Mouse (Mus musculus) liver, embryonic 14.5 days (tissue): ENCODE measurements at regions not wholly inside any gene's neighbourhood (a gene's known extent, or its start where the extent isn't known, plus 50 kb on each side); places are given as distances from the start of the nearest gene placed in this dataset.
A peak's percentile ranks its signal among the peaks of the same experiment; 100 is the strongest.
"Not testable (repeated sequence)": the region's sequence is repeated elsewhere in the genome, so short reads cannot be mapped to it uniquely, and the experiment has no call there.

Experiments
- ATAC-seq: fragments of 200-750 bp; cut with Nextera tagmentation; 2 replicates; pipeline ENCODE4 v1.8.0; 2017; ENCODE audit warnings: moderate number of reproducible peaks, mild to moderate bottlenecking, moderate library complexity; ENCODE audit not compliant: insufficient read depth
- DNase-seq, 3 experiments: peaks; one replicate each; pipeline ENCODE4 v3.0.0-alpha.2; 2012 to 2013; ENCODE audit warnings: low read depth in 3 of 3, low spot score in 3 of 3
- H3K27ac ChIP-seq: fragments of 300-500 bp; sonication (generic); 2 replicates; pipeline ENCODE4 v1.5.1; 2014; ENCODE audit warnings: moderate library complexity, mild to moderate bottlenecking, control low read depth, inconsistent platforms
- H3K27me3 ChIP-seq: fragments of 300-500 bp; sonication (generic); 2 replicates; pipeline ENCODE4 v1.6.1; 2014; ENCODE audit warnings: mild to moderate bottlenecking, low read length, moderate library complexity; ENCODE audit not compliant: control insufficient read depth, insufficient read depth
- H3K36me3 ChIP-seq: fragments of 300-500 bp; sonication (generic); replicated peaks from 2 replicates; pipeline ENCODE4 v1.6.1; 2014; ENCODE audit warnings: low read depth; ENCODE audit not compliant: control insufficient read depth, insufficient read depth
- H3K4me1 ChIP-seq, 2 experiments: fragments of 200-500 bp in 1 of 2; fragments of 300-500 bp in 1 of 2; sonication (generic) in 1 of 2; replicated peaks; 2 replicates each; pipeline ENCODE4 v1.6.1; 2012 to 2014; ENCODE audit warnings: antibody characterized with exemption in 1 of 2, inconsistent platforms in 1 of 2, low read length in 1 of 2; ENCODE audit not compliant: control insufficient read depth in 2 of 2, insufficient read depth in 2 of 2
- H3K4me2 ChIP-seq: fragments of 300-500 bp; sonication (generic); 2 replicates; pipeline ENCODE4 v1.6.1; 2014; ENCODE audit warnings: low read depth, mild to moderate bottlenecking, control low read depth, moderate library complexity
- H3K4me3 ChIP-seq, 2 experiments: fragments of 200-500 bp in 1 of 2; fragments of 300-500 bp in 1 of 2; sonication (generic) in 1 of 2; 2 replicates each; pipeline ENCODE4 v1.5.1; 2012 to 2014; ENCODE audit warnings: low read depth in 2 of 2, low read length in 2 of 2, mild to moderate bottlenecking in 2 of 2, control low read depth in 1 of 2, inconsistent platforms in 1 of 2, moderate library complexity in 1 of 2; ENCODE audit not compliant: insufficient read depth in 1 of 2
- H3K9ac ChIP-seq: fragments of 300-500 bp; sonication (generic); replicated peaks from 2 replicates; pipeline ENCODE4 v1.6.1; 2014; ENCODE audit warnings: mild to moderate bottlenecking, control low read depth, moderate library complexity
- H3K9me3 ChIP-seq: fragments of 300-500 bp; sonication (generic); 2 replicates; pipeline ENCODE4 v1.6.1; 2016; ENCODE audit warnings: low read length, mixed read lengths; ENCODE audit not compliant: control insufficient read depth
- CTCF ChIP-seq: IDR thresholded peaks from 2 replicates; pipeline ENCODE4 v1.5.1; 2016; ENCODE audit warnings: antibody characterized with exemption, low read depth, control low read depth
- EP300 ChIP-seq: IDR thresholded peaks from 2 replicates; pipeline ENCODE4 v1.6.1; 2016; ENCODE audit warnings: antibody characterized with exemption, low read depth
- WGBS: fragments of 180-500 bp; shearing (Covaris S2); extraction: QIAGEN DNeasy Blood & Tissue Kit; methylation state at CpG from one replicate; pipeline ENCODE4 v1.1.7; 2014; ENCODE audit not compliant: insufficient replicate concordance; 5-methylcytosine and 5-hydroxymethylcytosine counted together

- Histone ChIP-seq H3K4me1 (no peaks in the 10 kb centered on the region), H3K27ac (no peak overlapping the region), H3K4me3 (no peak overlapping the region), H3K9ac (no peak overlapping the region), H3K27me3 (no peaks in the 10 kb centered on the region), H3K4me2 (no peak overlapping the region), H3K36me3 (no peaks in the 10 kb centered on the region), H3K9me3 (no peaks in the 10 kb centered on the region)
- DNase-seq: no peak
- WGBS: 47% methylated on average over 5 of the region's 5 CpGs
- no peak for TF ChIP-seq EP300
- TF ChIP-seq CTCF: no peak
- no peak for ATAC-seq
These were observed 553.2 kb upstream of the Hs3st1 start for GRCm38 (mm10) chr5:40308510-40308909.

- H3K4me1 ChIP-seq, H3K9me3 ChIP-seq, H3K36me3 ChIP-seq, H3K4me2 ChIP-seq, H3K9ac ChIP-seq, H3K27ac ChIP-seq, H3K27me3 ChIP-seq, ATAC-seq, H3K4me3 ChIP-seq, DNase-seq: not testable (repeated sequence)
- 55% methylated on average over 2 of the region's 2 CpGs for WGBS
These were observed 549.5 kb upstream of the Hs3st1 start for GRCm38 (mm10) chr5:40304777-40305176.

GRCm38 (mm10) chr5:40294868-40295693, 539.8 kb upstream of the Hs3st1 start:
- ATAC-seq: no peak
- TF ChIP-seq EP300: no peak
- no peak for TF ChIP-seq CTCF

DNA sequence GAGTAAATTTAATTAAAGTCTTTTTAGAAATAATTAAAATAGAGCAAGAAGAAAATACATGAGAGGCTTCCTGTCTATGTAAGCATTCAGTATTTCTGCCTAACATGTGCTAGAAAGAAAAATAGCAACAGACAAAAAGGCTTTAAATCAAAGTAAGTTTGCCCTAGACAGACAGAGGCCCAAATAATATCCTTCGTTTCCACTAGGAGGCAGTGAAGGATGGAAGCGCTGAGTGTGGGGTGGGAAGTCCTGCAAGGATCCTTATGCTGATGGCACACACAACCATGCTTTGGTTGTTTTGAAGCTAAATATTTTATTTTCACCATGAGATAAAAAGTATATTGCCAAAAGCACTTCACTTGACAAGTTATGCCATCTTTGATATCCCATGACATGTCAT, 527.1 kb upstream of the Hs3st1 start:
- H3K27ac ChIP-seq: no peak overlapping the region
- no peak overlapping the region for H3K9ac ChIP-seq
- no peaks in the 10 kb centered on the region for H3K27me3 ChIP-seq
- H3K4me3 ChIP-seq: no peak overlapping the region
- no peaks in the 10 kb centered on the region for H3K4me1 ChIP-seq
- no peak for ATAC-seq
- DNase-seq: no peak
- 28% methylated on average over 2 of the region's 2 CpGs for WGBS
- no peak overlapping the region for H3K4me2 ChIP-seq
- no peaks in the 10 kb centered on the region for H3K9me3 ChIP-seq
- TF ChIP-seq EP300 (no peak), CTCF (peak; percentile 12; the same call in 1 of the 2 replicates)
- no peaks in the 10 kb centered on the region for H3K36me3 ChIP-seq

More at GRCm38 (mm10) chr5:40294868-40295693, 539.8 kb upstream of the Hs3st1 start:
- no peaks in the 10 kb centered on the region for H3K36me3 ChIP-seq
- no peak for DNase-seq
- no peaks in the 10 kb centered on the region for H3K9me3 ChIP-seq
- no peak overlapping the region for H3K4me3 ChIP-seq
- WGBS: 75% methylated on average over 3 of the region's 3 CpGs
- no peak overlapping the region for H3K27ac ChIP-seq
- no peak overlapping the region for H3K4me2 ChIP-seq
- H3K4me1 ChIP-seq: no peaks in the 10 kb centered on the region
- H3K27me3 ChIP-seq: no peaks in the 10 kb centered on the region
- H3K9ac ChIP-seq: no peak overlapping the region

GRCm38 (mm10) chr5:40246664-40247063, 491.4 kb upstream of the Hs3st1 start:
- ATAC-seq: no peak
- no peak overlapping the region for H3K4me2 ChIP-seq
- no peak overlapping the region for H3K9ac ChIP-seq
- WGBS: 61% methylated on average over 3 of the region's 3 CpGs
- H3K4me3 ChIP-seq: no peak overlapping the region
- H3K27me3 ChIP-seq: no peaks in the 10 kb centered on the region
- no peak overlapping the region for H3K27ac ChIP-seq
- H3K4me1 ChIP-seq: no peaks in the 10 kb centered on the region
- no peak for TF ChIP-seq EP300
- no peak for TF ChIP-seq CTCF
- no peak for DNase-seq
- H3K36me3 ChIP-seq: no peaks in the 10 kb centered on the region
- H3K9me3 ChIP-seq: no peaks in the 10 kb centered on the region
